Mouse (Mus musculus) midbrain, embryonic 15.5 days (tissue): ENCODE results near the gene Acat2. TPM values are rescaled to one million over a fixed set of nuclear protein-coding genes. Genes with fewer than 3 reads are reported as not detected.
"Not testable (repeated sequence)": the region's sequence is repeated elsewhere in the genome, so short reads cannot be mapped to it uniquely, and the experiment has no call there.

Experiments
- ATAC-seq: fragments of 200-750 bp; cut with Nextera tagmentation; replicated peaks from 2 replicates; pipeline ENCODE4 v1.8.0; 2017; ENCODE audit warnings: moderate TSS enrichment
- H3K27ac ChIP-seq: fragments of 300-500 bp; sonication (generic); 2 replicates; pipeline ENCODE4 v1.5.1; 2015; ENCODE audit warnings: mild to moderate bottlenecking, inconsistent platforms
- H3K27me3 ChIP-seq: fragments of 300-500 bp; sonication (generic); replicated peaks from 2 replicates; pipeline ENCODE4 v1.6.1; 2015; ENCODE audit warnings: inconsistent platforms
- H3K36me3 ChIP-seq: fragments of 300-500 bp; sonication (generic); replicated peaks from 2 replicates; pipeline ENCODE4 v1.6.1; 2015; ENCODE audit warnings: inconsistent platforms
- H3K4me1 ChIP-seq: fragments of 300-500 bp; sonication (generic); 2 replicates; pipeline ENCODE4 v1.6.1; 2015; ENCODE audit warnings: inconsistent platforms
- H3K4me2 ChIP-seq: fragments of 300-500 bp; sonication (generic); 2 replicates; pipeline ENCODE4 v1.6.1; 2015; ENCODE audit warnings: inconsistent platforms, mild to moderate bottlenecking, moderate library complexity
- H3K4me3 ChIP-seq: fragments of 300-500 bp; sonication (generic); 2 replicates; pipeline ENCODE4 v1.5.1; 2015; ENCODE audit warnings: mild to moderate bottlenecking, inconsistent platforms
- H3K9ac ChIP-seq: fragments of 300-500 bp; sonication (generic); 2 replicates; pipeline ENCODE4 v1.6.1; 2015; ENCODE audit warnings: mild to moderate bottlenecking, inconsistent platforms
- H3K9me3 ChIP-seq: fragments of 300-500 bp; sonication (generic); 2 replicates; pipeline ENCODE4 v1.6.1; 2016; ENCODE audit warnings: inconsistent platforms
- WGBS: fragments of 180-500 bp; shearing (Covaris S2); methylation state at CpG from one replicate; pipeline ENCODE4 v1.1.7; 2015; ENCODE audit warnings: mixed read lengths; 5-methylcytosine and 5-hydroxymethylcytosine counted together
- polyA plus RNA-seq: library from polyadenylated mRNA; unstranded; fragments of >200 nt; fragmentation: Nextera tagmentation; extraction: Ambion mirVana; gene quantifications from 2 replicates; pipeline ENCODE4 v1.2.1, GENCODE M21; 2015

The Acat2 gene
- polyA plus RNA-seq, 1 experiment from 2014 or later, result 346 TPM

GRCm38 (mm10) chr17:12942459-12943162, 17.9 kb downstream of the Acat2 start:
- Histone ChIP-seq H3K4me3 (no peak overlapping the region), H3K4me2 (no peak overlapping the region)
- 94% methylated on average over 6 of the region's 6 CpGs for WGBS

GRCm38 (mm10) chr17:12941543-12942260, 18.8 kb downstream of the Acat2 start:
- Histone ChIP-seq H3K9me3 (no peaks in the 10 kb centered on the region), H3K9ac (no peak overlapping the region), H3K27me3 (no peaks in the 10 kb centered on the region), H3K36me3 (peaks cover 36% of the 10 kb centered on the region), H3K4me2 (no peak overlapping the region), H3K27ac (no peak overlapping the region), H3K4me3 (no peak overlapping the region), H3K4me1 (peaks cover 4% of the 10 kb centered on the region; the same call in 1 of the 2 replicates)
- ATAC-seq, result no peak
- 81% methylated on average over 8 of the region's 8 CpGs for WGBS

More at GRCm38 (mm10) chr17:12942459-12943162, 17.9 kb downstream of the Acat2 start:
- ATAC-seq, result no peak
- Histone ChIP-seq H3K36me3 (peaks cover 39% of the 10 kb centered on the region), H3K9ac (no peak overlapping the region), H3K4me1 (peaks cover 4% of the 10 kb centered on the region; the same call in 1 of the 2 replicates), H3K27me3 (no peaks in the 10 kb centered on the region), H3K9me3 (no peaks in the 10 kb centered on the region), H3K27ac (no peak overlapping the region)

- Histone ChIP-seq H3K36me3 (peaks cover 27% of the 10 kb centered on the region; the same call in 1 of the 2 replicates), H3K9me3 (no peaks in the 10 kb centered on the region), H3K27me3 (no peaks in the 10 kb centered on the region), H3K27ac (no peak within 1 kb of the TSS), H3K4me2 (peak within 1 kb of the TSS; percentile 44), H3K4me1 (peaks cover 4% of the 10 kb centered on the region; the same call in 1 of the 2 replicates), H3K9ac (no peak within 1 kb of the TSS), H3K4me3 (peak within 1 kb of the TSS; percentile 15; the same call in 1 of the 2 replicates)
- peak; percentile 35 for ATAC-seq
- 12% methylated on average over 27 of the region's 27 CpGs for WGBS
These were observed 20.3 kb downstream of the Acat2 start, which contains the start of gene Acat3 for GRCm38 (mm10) chr17:12940151-12940805. Gene Acat3 (minus strand): TSS chr17:12940600.

- ATAC-seq, result peak; percentile 72
- not testable (repeated sequence) for H3K9me3 ChIP-seq, H3K27me3 ChIP-seq, H3K27ac ChIP-seq, H3K4me3 ChIP-seq, H3K4me1 ChIP-seq, H3K9ac ChIP-seq
- Histone ChIP-seq H3K36me3 (peaks cover 21% of the 10 kb centered on the region; the same call in 1 of the 2 replicates), H3K4me2 (peak overlapping the region; percentile 44)
- WGBS, result 47% methylated on average over 3 of the region's 12 CpGs
These were observed 21.0 kb downstream of the Acat2 start for GRCm38 (mm10) chr17:12939377-12940148.

- Histone ChIP-seq H3K27ac (no peak overlapping the region), H3K9ac (no peak overlapping the region), H3K27me3 (no peaks in the 10 kb centered on the region), H3K4me1 (peaks cover 4% of the 10 kb centered on the region; the same call in 1 of the 2 replicates), H3K4me3 (no peak overlapping the region), H3K9me3 (no peaks in the 10 kb centered on the region), H3K4me2 (no peak overlapping the region), H3K36me3 (peaks cover 11% of the 10 kb centered on the region; the same call in 1 of the 2 replicates)
- 25% methylated on average over 2 of the region's 2 CpGs for WGBS
- no peak for ATAC-seq
These were observed 22.5 kb downstream of the Acat2 start for GRCm38 (mm10) chr17:12938077-12938476.

- Histone ChIP-seq H3K27me3 (no peaks in the 10 kb centered on the region), H3K4me2 (no peak overlapping the region), H3K4me1 (peaks cover 4% of the 10 kb centered on the region; the same call in 1 of the 2 replicates), H3K9ac (no peak overlapping the region), H3K9me3 (no peaks in the 10 kb centered on the region), H3K27ac (no peak overlapping the region), H3K36me3 (0 out of 2 replicates have a peak, but pooled peaks cover 5% of the 10 kb centered on the region), H3K4me3 (no peak overlapping the region)
- 84% methylated on average over 2 of the region's 2 CpGs for WGBS
- ATAC-seq, result no peak
These were observed 23.1 kb downstream of the Acat2 start for GRCm38 (mm10) chr17:12937412-12937970.

GRCm38 (mm10) chr17:12935719-12936118, 24.8 kb downstream of the Acat2 start:
- Histone ChIP-seq H3K4me3 (no peak overlapping the region), H3K9ac (no peak overlapping the region), H3K27ac (no peak overlapping the region), H3K9me3 (no peaks in the 10 kb centered on the region), H3K4me2 (no peak overlapping the region), H3K36me3 (no peaks in the 10 kb centered on the region), H3K27me3 (no peaks in the 10 kb centered on the region), H3K4me1 (peaks cover 4% of the 10 kb centered on the region; the same call in 1 of the 2 replicates)
- ATAC-seq, result no peak
- 61% methylated on average over 4 of the region's 4 CpGs for WGBS

GRCm38 (mm10) chr17:12931576-12931975, 29.0 kb downstream of the Acat2 start:
- 83% methylated on average over 5 of the region's 5 CpGs for WGBS
- H3K4me2 ChIP-seq, H3K27me3 ChIP-seq, H3K27ac ChIP-seq, ATAC-seq, H3K4me1 ChIP-seq, H3K9ac ChIP-seq, H3K4me3 ChIP-seq, H3K36me3 ChIP-seq, H3K9me3 ChIP-seq: not testable (repeated sequence)

- no peak overlapping the region for H3K9ac ChIP-seq
- 91% methylated on average over 8 of the region's 8 CpGs for WGBS
- H3K4me2 ChIP-seq, result no peak overlapping the region
- peaks cover 46% of the 10 kb centered on the region for H3K36me3 ChIP-seq
- no peak overlapping the region for H3K27ac ChIP-seq
- no peaks in the 10 kb centered on the region for H3K27me3 ChIP-seq
- H3K4me3 ChIP-seq, result no peak overlapping the region
- no peak for ATAC-seq
- H3K9me3 ChIP-seq, result no peaks in the 10 kb centered on the region
- H3K4me1 ChIP-seq, result no peaks in the 10 kb centered on the region
These were observed 34.8 kb downstream of the Acat2 start for GRCm38 (mm10) chr17:12925703-12926180.

GRCm38 (mm10) chr17:12925001-12925400, 35.5 kb downstream of the Acat2 start:
- Histone ChIP-seq H3K9ac (no peak overlapping the region), H3K36me3 (peaks cover 53% of the 10 kb centered on the region), H3K9me3 (no peaks in the 10 kb centered on the region), H3K4me1 (no peaks in the 10 kb centered on the region), H3K4me2 (no peak overlapping the region), H3K4me3 (no peak overlapping the region), H3K27ac (no peak overlapping the region), H3K27me3 (no peaks in the 10 kb centered on the region)
- ATAC-seq, result no peak
- WGBS, result 90% methylated on average over 3 of the region's 3 CpGs

- H3K4me1 ChIP-seq, result peaks cover 13% of the 10 kb centered on the region
- no peaks in the 10 kb centered on the region for H3K9me3 ChIP-seq
- H3K4me3 ChIP-seq, result no peak overlapping the region
- no peaks in the 10 kb centered on the region for H3K27me3 ChIP-seq
- H3K9ac ChIP-seq, result no peak overlapping the region
- WGBS, result 98% methylated on average over 1 of the region's 1 CpGs
- H3K36me3 ChIP-seq, result peaks cover 63% of the 10 kb centered on the region
- H3K4me2 ChIP-seq, result no peak overlapping the region
- ATAC-seq, result no peak
- H3K27ac ChIP-seq, result no peak overlapping the region
These were observed 39.5 kb downstream of the Acat2 start for GRCm38 (mm10) chr17:12921073-12921472.
